ENCODE assay signal across 13 mouse cellular contexts in genomic region chr19:20720298-20720697, GRCm38 (mm10). TPM values are rescaled to one million over a fixed set of nuclear protein-coding genes. Genes with fewer than 3 reads are reported as not detected.
"Had no signal": no experiment of that assay in that cellular context is flagged by ENCODE, and none has a peak within 500 bp of the region (broad histone marks: within the 10 kb centered on the region; RNA-seq: fewer than 3 reads in every experiment).

No protein-coding gene starts in this region.

- DNase-seq: lung, adult 18-20 months; lung, embryonic 14.5 days; lung, postnatal 10 days; lung, postnatal 4 days; midbrain, embryonic 14.5 days; retina, postnatal 1 day; right cerebral cortex, postnatal 14 days; right cerebral cortex, postnatal 4 days; spleen, adult 18-20 months; thymus, adult 2 months; thymus, postnatal 25 days; thymus, postnatal 4 days had no signal

RNA-seq across cellular contexts. Expression of gene Aldh1a7, which starts 7.1 kb away (rescaled TPM):
- polyA plus RNA-seq: myocyte had no signal
